Mouse (Mus musculus): ENCODE data around the gene Myrfl. TPM values are rescaled to one million over a fixed set of nuclear protein-coding genes. Genes with fewer than 3 reads are reported as not detected.

Myrfl gene
- 9.4 and 10.2 TPM in 2 replicates for polyA plus RNA-seq (2015; fragmentation: Nextera tagmentation; extraction: Ambion mirVana)

GRCm38 (mm10) chr10:116896336-116897177, at the start of gene Myrfl:
Gene Myrfl (minus strand): TSS chr10:116896919.
- Histone ChIP-seq H3K4me2 (ENCODE audit: low read depth, low read length) (peak within 1 kb of the TSS; percentile 47), H3K27me3 (replicated peaks; ENCODE audit: control insufficient read depth, insufficient read depth, low read length) (no peaks in the 10 kb centered on the region), H3K36me3 (ENCODE audit: control insufficient read depth, insufficient read depth, low read length) (no peaks in the 10 kb centered on the region), H3K9me3 (ENCODE audit: control insufficient read depth, low read length) (no peaks in the 10 kb centered on the region), H3K9ac (ENCODE audit: low read depth, low read length) (peak within 1 kb of the TSS; percentile 67), H3K4me3 (ENCODE audit: low read length) (peak within 1 kb of the TSS; percentile 47), H3K27ac (ENCODE audit: low read length) (peak within 1 kb of the TSS; percentile 92), H3K4me1 (ENCODE audit: control insufficient read depth, insufficient read depth, low read length) (no peaks in the 10 kb centered on the region)
- WGBS = 64% methylated on average over 17 of the region's 17 CpGs
- ATAC-seq = peak; percentile 87

- no peak overlapping the region for H3K4me2 ChIP-seq (ENCODE audit: low read depth, low read length)
- 70% methylated on average over 10 of the region's 10 CpGs for WGBS
- H3K4me3 ChIP-seq (ENCODE audit: low read length) = no peak overlapping the region
- peaks cover 8% of the 10 kb centered on the region; the same call in 1 of the 2 replicates for H3K36me3 ChIP-seq (ENCODE audit: control insufficient read depth, insufficient read depth, low read length)
- peaks cover 4% of the 10 kb centered on the region; the same call in 1 of the 2 replicates for H3K4me1 ChIP-seq (ENCODE audit: control insufficient read depth, insufficient read depth, low read length)
- H3K27ac ChIP-seq (ENCODE audit: low read length) = no peak overlapping the region
- no peaks in the 10 kb centered on the region for H3K9me3 ChIP-seq (ENCODE audit: control insufficient read depth, low read length)
- no peak overlapping the region for H3K9ac ChIP-seq (ENCODE audit: low read depth, low read length)
- no peak for ATAC-seq
- no peaks in the 10 kb centered on the region for H3K27me3 ChIP-seq (replicated peaks; ENCODE audit: control insufficient read depth, insufficient read depth, low read length)
Measured at GRCm38 (mm10) chr10:116944940-116945339, 48.2 kb upstream of the Myrfl start.

- no peak overlapping the region for H3K9ac ChIP-seq (ENCODE audit: low read depth, low read length)
- 82% methylated on average over 3 of the region's 3 CpGs for WGBS
- H3K4me1 ChIP-seq (ENCODE audit: control insufficient read depth, insufficient read depth, low read length) = peaks cover 4% of the 10 kb centered on the region; the same call in 1 of the 2 replicates
- H3K4me2 ChIP-seq (ENCODE audit: low read depth, low read length) = no peak overlapping the region
- no peaks in the 10 kb centered on the region for H3K27me3 ChIP-seq (replicated peaks; ENCODE audit: control insufficient read depth, insufficient read depth, low read length)
- no peak for ATAC-seq
- H3K27ac ChIP-seq (ENCODE audit: low read length) = no peak overlapping the region
- no peaks in the 10 kb centered on the region for H3K9me3 ChIP-seq (ENCODE audit: control insufficient read depth, low read length)
- peaks cover 9% of the 10 kb centered on the region for H3K36me3 ChIP-seq (ENCODE audit: control insufficient read depth, insufficient read depth, low read length)
- no peak overlapping the region for H3K4me3 ChIP-seq (ENCODE audit: low read length)
Measured at GRCm38 (mm10) chr10:116944144-116944543, 47.4 kb upstream of the Myrfl start.

- Histone ChIP-seq H3K36me3 (ENCODE audit: control insufficient read depth, insufficient read depth, low read length) (peaks cover 17% of the 10 kb centered on the region), H3K27me3 (replicated peaks; ENCODE audit: control insufficient read depth, insufficient read depth, low read length) (no peaks in the 10 kb centered on the region), H3K4me2 (ENCODE audit: low read depth, low read length) (no peak overlapping the region), H3K4me1 (ENCODE audit: control insufficient read depth, insufficient read depth, low read length) (peaks cover 2% of the 10 kb centered on the region; the same call in 1 of the 2 replicates), H3K4me3 (ENCODE audit: low read length) (no peak overlapping the region), H3K9ac (ENCODE audit: low read depth, low read length) (no peak overlapping the region), H3K27ac (ENCODE audit: low read length) (no peak overlapping the region), H3K9me3 (ENCODE audit: control insufficient read depth, low read length) (no peaks in the 10 kb centered on the region)
- no peak for ATAC-seq
- WGBS = 96% methylated on average over 6 of the region's 6 CpGs
Measured at GRCm38 (mm10) chr10:116943025-116943424, 46.3 kb upstream of the Myrfl start.

- H3K4me2 ChIP-seq (ENCODE audit: low read depth, low read length) = no peak overlapping the region
- H3K9ac ChIP-seq (ENCODE audit: low read depth, low read length) = no peak overlapping the region
- no peak overlapping the region for H3K4me3 ChIP-seq (ENCODE audit: low read length)
- no peaks in the 10 kb centered on the region for H3K27me3 ChIP-seq (replicated peaks; ENCODE audit: control insufficient read depth, insufficient read depth, low read length)
- H3K27ac ChIP-seq (ENCODE audit: low read length) = no peak overlapping the region
- H3K36me3 ChIP-seq (ENCODE audit: control insufficient read depth, insufficient read depth, low read length) = peaks cover 12% of the 10 kb centered on the region
- no peaks in the 10 kb centered on the region for H3K4me1 ChIP-seq (ENCODE audit: control insufficient read depth, insufficient read depth, low read length)
- no peak for ATAC-seq
- H3K9me3 ChIP-seq (ENCODE audit: control insufficient read depth, low read length) = no peaks in the 10 kb centered on the region
- 73% methylated on average over 12 of the region's 12 CpGs for WGBS
Measured at GRCm38 (mm10) chr10:116935028-116935427, 38.3 kb upstream of the Myrfl start.

GRCm38 (mm10) chr10:116933794-116934193, 37.1 kb upstream of the Myrfl start:
- Histone ChIP-seq H3K4me2 (ENCODE audit: low read depth, low read length) (no peak overlapping the region), H3K4me3 (ENCODE audit: low read length) (no peak overlapping the region), H3K27me3 (replicated peaks; ENCODE audit: control insufficient read depth, insufficient read depth, low read length) (no peaks in the 10 kb centered on the region), H3K4me1 (ENCODE audit: control insufficient read depth, insufficient read depth, low read length) (no peaks in the 10 kb centered on the region), H3K36me3 (ENCODE audit: control insufficient read depth, insufficient read depth, low read length) (peaks cover 8% of the 10 kb centered on the region), H3K27ac (ENCODE audit: low read length) (no peak overlapping the region), H3K9me3 (ENCODE audit: control insufficient read depth, low read length) (no peaks in the 10 kb centered on the region), H3K9ac (ENCODE audit: low read depth, low read length) (no peak overlapping the region)
- 89% methylated on average over 7 of the region's 7 CpGs for WGBS
- no peak for ATAC-seq

GRCm38 (mm10) chr10:116932418-116932817, 35.7 kb upstream of the Myrfl start:
- H3K27ac ChIP-seq (ENCODE audit: low read length) = no peak overlapping the region
- WGBS = 88% methylated on average over 13 of the region's 13 CpGs
- no peak overlapping the region for H3K9ac ChIP-seq (ENCODE audit: low read depth, low read length)
- 0 out of 2 replicates have a peak, but pooled peaks cover 4% of the 10 kb centered on the region for H3K36me3 ChIP-seq (ENCODE audit: control insufficient read depth, insufficient read depth, low read length)
- ATAC-seq = no peak
- no peaks in the 10 kb centered on the region for H3K27me3 ChIP-seq (replicated peaks; ENCODE audit: control insufficient read depth, insufficient read depth, low read length)
- H3K4me1 ChIP-seq (ENCODE audit: control insufficient read depth, insufficient read depth, low read length) = no peaks in the 10 kb centered on the region
- no peak overlapping the region for H3K4me3 ChIP-seq (ENCODE audit: low read length)
- H3K9me3 ChIP-seq (ENCODE audit: control insufficient read depth, low read length) = no peaks in the 10 kb centered on the region
- H3K4me2 ChIP-seq (ENCODE audit: low read depth, low read length) = no peak overlapping the region

- Histone ChIP-seq H3K4me2 (ENCODE audit: low read depth, low read length) (no peak overlapping the region), H3K36me3 (ENCODE audit: control insufficient read depth, insufficient read depth, low read length) (0 out of 2 replicates have a peak, but pooled peaks cover 6% of the 10 kb centered on the region), H3K4me1 (ENCODE audit: control insufficient read depth, insufficient read depth, low read length) (no peaks in the 10 kb centered on the region), H3K27ac (ENCODE audit: low read length) (no peak overlapping the region), H3K4me3 (ENCODE audit: low read length) (no peak overlapping the region), H3K9me3 (ENCODE audit: control insufficient read depth, low read length) (no peaks in the 10 kb centered on the region), H3K9ac (ENCODE audit: low read depth, low read length) (no peak overlapping the region), H3K27me3 (replicated peaks; ENCODE audit: control insufficient read depth, insufficient read depth, low read length) (no peaks in the 10 kb centered on the region)
- WGBS = 86% methylated on average over 15 of the region's 15 CpGs
- ATAC-seq = no peak
Measured at GRCm38 (mm10) chr10:116931497-116932179, 34.9 kb upstream of the Myrfl start.

GRCm38 (mm10) chr10:116930936-116931335, 34.2 kb upstream of the Myrfl start:
- Histone ChIP-seq H3K4me2 (ENCODE audit: low read depth, low read length) (no peak overlapping the region), H3K27me3 (replicated peaks; ENCODE audit: control insufficient read depth, insufficient read depth, low read length) (no peaks in the 10 kb centered on the region), H3K9me3 (ENCODE audit: control insufficient read depth, low read length) (no peaks in the 10 kb centered on the region), H3K4me3 (ENCODE audit: low read length) (no peak overlapping the region), H3K4me1 (ENCODE audit: control insufficient read depth, insufficient read depth, low read length) (no peaks in the 10 kb centered on the region), H3K9ac (ENCODE audit: low read depth, low read length) (no peak overlapping the region), H3K36me3 (ENCODE audit: control insufficient read depth, insufficient read depth, low read length) (0 out of 2 replicates have a peak, but pooled peaks cover 3% of the 10 kb centered on the region), H3K27ac (ENCODE audit: low read length) (no peak overlapping the region)
- WGBS = 80% methylated on average over 6 of the region's 7 CpGs
- ATAC-seq = no peak

All from intestine, embryonic 16.5 days (tissue).